Mouse (Mus musculus) CD4-positive, CD25-positive, alpha-beta regulatory T cell, adult 4 months (primary cell): ENCODE data around the gene Caln1. TPM values are rescaled to one million over a fixed set of nuclear protein-coding genes. Genes with fewer than 3 reads are reported as not detected.

ENCODE experiments used
- ATAC-seq: one replicate; pipeline ENCODE4 v1.8.0; 2017
- polyA plus RNA-seq, 2 experiments: library from polyadenylated mRNA; unstranded; fragments of 100-300 nt; shearing (Covaris generic); gene quantifications; one replicate each; pipeline ENCODE4 v1.2.1; 2017

Gene Caln1
- polyA plus RNA-seq, 2 experiments from 2014 or later, result not detected

GRCm38 (mm10) chr5:130395142-130395541 lies 25.9 kb downstream of the Caln1 start:
- no peak for ATAC-seq

- ATAC-seq, result no peak
Observed at GRCm38 (mm10) chr5:130400136-130400917, 31.1 kb downstream of the Caln1 start.

- no peak for ATAC-seq
Observed at GRCm38 (mm10) chr5:130405201-130405600, 35.9 kb downstream of the Caln1 start.

- ATAC-seq, result no peak
Observed at GRCm38 (mm10) chr5:130409706-130410105, 40.5 kb downstream of the Caln1 start.

GRCm38 (mm10) chr5:130411516-130411915 lies 42.3 kb downstream of the Caln1 start:
- ATAC-seq, result no peak

GRCm38 (mm10) chr5:130447438-130447837 lies 78.2 kb downstream of the Caln1 start:
- ATAC-seq, result no peak

GRCm38 (mm10) chr5:130448491-130448890 lies 79.2 kb downstream of the Caln1 start:
- ATAC-seq, result no peak

GRCm38 (mm10) chr5:130448931-130449856 lies 79.9 kb downstream of the Caln1 start:
- no peak for ATAC-seq

- ATAC-seq, result no peak
Observed at GRCm38 (mm10) chr5:130450031-130450541, 80.8 kb downstream of the Caln1 start.

- no peak for ATAC-seq
Observed at GRCm38 (mm10) chr5:130458076-130458475, 88.8 kb downstream of the Caln1 start.

- ATAC-seq, result no peak
Observed at GRCm38 (mm10) chr5:130472209-130472608, 103.0 kb downstream of the Caln1 start.

- ATAC-seq, result no peak
Observed at GRCm38 (mm10) chr5:130474876-130475275, 105.6 kb downstream of the Caln1 start.

- ATAC-seq, result no peak
Observed at GRCm38 (mm10) chr5:130476741-130477140, 107.5 kb downstream of the Caln1 start.

GRCm38 (mm10) chr5:130480290-130480689 lies 111.0 kb downstream of the Caln1 start:
- ATAC-seq, result no peak

GRCm38 (mm10) chr5:130491471-130491870 lies 122.2 kb downstream of the Caln1 start:
- no peak for ATAC-seq

GRCm38 (mm10) chr5:130492305-130492704 lies 123.0 kb downstream of the Caln1 start:
- ATAC-seq, result no peak

GRCm38 (mm10) chr5:130502541-130502940 lies 133.3 kb downstream of the Caln1 start:
- no peak for ATAC-seq

- no peak for ATAC-seq
Observed at GRCm38 (mm10) chr5:130504891-130505290, 135.6 kb downstream of the Caln1 start.

GRCm38 (mm10) chr5:130510516-130510915 lies 141.3 kb downstream of the Caln1 start:
- no peak for ATAC-seq

GRCm38 (mm10) chr5:130515395-130515794 lies 146.1 kb downstream of the Caln1 start:
- no peak for ATAC-seq

- no peak for ATAC-seq
Observed at GRCm38 (mm10) chr5:130520527-130520926, 151.3 kb downstream of the Caln1 start.

- ATAC-seq, result no peak
Observed at GRCm38 (mm10) chr5:130527416-130527815, 158.2 kb downstream of the Caln1 start.

- ATAC-seq, result no peak
Observed at GRCm38 (mm10) chr5:130547496-130547895, 178.2 kb downstream of the Caln1 start.
